Comparison of ENCODE assay signal across 11 mouse cellular contexts in the genomic region with DNA sequence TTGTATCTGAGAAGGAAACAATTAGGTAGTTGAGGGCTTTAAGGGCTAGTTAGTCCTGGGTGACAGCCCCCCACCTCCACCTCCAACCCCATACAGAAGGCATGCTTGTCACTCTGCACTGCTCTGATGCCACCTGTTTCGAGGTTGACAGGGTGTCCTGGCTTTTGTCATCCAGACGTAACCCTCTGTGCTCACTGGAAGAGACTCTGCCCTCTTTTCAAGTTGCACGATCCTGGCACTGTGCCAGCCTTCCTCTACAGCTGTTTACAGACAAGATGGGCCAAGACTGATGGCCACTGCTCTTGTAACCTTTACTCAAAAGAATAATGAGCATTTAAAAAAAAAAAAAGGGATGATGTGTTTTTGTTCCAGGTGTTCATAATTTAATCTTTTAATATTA. TPM values are rescaled to one million over a fixed set of nuclear protein-coding genes. Genes with fewer than 3 reads are reported as not detected.
A peak's percentile ranks its signal among the peaks of the same experiment; 100 is the strongest.
DNase-seq lines count a peak whose midpoint lies in the region; ATAC-seq and TF ChIP-seq lines count a peak whose summit lies in the region.
"Had no signal": no experiment of that assay in that cellular context is flagged by ENCODE, and none has a peak within 500 bp of the region (broad histone marks: within the 10 kb centered on the region; RNA-seq: fewer than 3 reads in every experiment).

No protein-coding gene starts in this region.

- DNase-seq in layer of hippocampus, adult 2 months (ENCODE audit: low spot score in 2 of 2): no peak
- DNase-seq in layer of hippocampus, postnatal 14 days (ENCODE audit: low spot score in 2 of 2): no peak
- DNase-seq in adrenal gland, postnatal 25 days: peak; percentile 63
- peak; percentile 21 for DNase-seq in lung, postnatal 25 days (ENCODE audit: low spot score)
- no peak for DNase-seq in midbrain, embryonic 11.5 days (ENCODE audit: low spot score, missing footprints)
- no peak for DNase-seq in cerebellum, postnatal 36 days

- ATAC-seq in heart, embryonic 16.5 days (replicated peaks; ENCODE audit: extremely low read depth, insufficient read depth, low FRiP score): peak; percentile 81
- ATAC-seq in midbrain, embryonic 11.5 days (ENCODE audit: low FRiP score): no peak
- ATAC-seq in hindbrain, embryonic 16.5 days: no peak

- no peak overlapping the region for H3K4me2 ChIP-seq in heart, embryonic 16.5 days (ENCODE audit: low read depth, low read length)
- no peak overlapping the region for H3K4me2 ChIP-seq in midbrain, embryonic 11.5 days
- H3K4me2 ChIP-seq in hindbrain, embryonic 16.5 days (ENCODE audit: low read length): no peak overlapping the region
- H3K4me2 ChIP-seq: limb, embryonic 13.5 days; stomach, embryonic 15.5 days had no signal

- 13% methylated on average over 3 of the region's 3 CpGs for WGBS in heart, embryonic 16.5 days
- WGBS in midbrain, embryonic 11.5 days: 79% methylated on average over 3 of the region's 3 CpGs
- 29% methylated on average over 3 of the region's 3 CpGs for WGBS in hindbrain, embryonic 16.5 days

- peaks cover 8% of the 10 kb centered on the region; the same call in 1 of the 2 replicates for H3K27me3 ChIP-seq in heart, embryonic 16.5 days (ENCODE audit: control insufficient read depth, insufficient read depth, low read length)
- H3K27me3 ChIP-seq in midbrain, embryonic 11.5 days (ENCODE audit: control insufficient read depth, insufficient read depth, low read length): peaks cover 11% of the 10 kb centered on the region; the same call in 1 of the 2 replicates
- H3K27me3 ChIP-seq in hindbrain, embryonic 16.5 days (replicated peaks; ENCODE audit: control insufficient read depth, insufficient read depth, low read length): no peaks in the 10 kb centered on the region

- H3K9ac ChIP-seq in heart, embryonic 16.5 days (ENCODE audit: low read length): no peak overlapping the region
- no peak overlapping the region for H3K9ac ChIP-seq in midbrain, embryonic 11.5 days (ENCODE audit: low read length)
- no peak overlapping the region for H3K9ac ChIP-seq in hindbrain, embryonic 16.5 days (ENCODE audit: low read depth, low read length)
- H3K9ac ChIP-seq: limb, embryonic 13.5 days; stomach, embryonic 15.5 days had no signal

- H3K4me1 ChIP-seq in heart, embryonic 16.5 days (ENCODE audit: control insufficient read depth, insufficient read depth, low read length): peaks cover 23% of the 10 kb centered on the region
- peaks cover 11% of the 10 kb centered on the region for H3K4me1 ChIP-seq in midbrain, embryonic 11.5 days (ENCODE audit: control insufficient read depth, insufficient read depth, low read length)
- H3K4me1 ChIP-seq in hindbrain, embryonic 16.5 days (ENCODE audit: control insufficient read depth, insufficient read depth, low read depth, low read length): peaks cover 8% of the 10 kb centered on the region

- peaks cover 23% of the 10 kb centered on the region for H3K36me3 ChIP-seq in heart, embryonic 16.5 days (ENCODE audit: control insufficient read depth, insufficient read depth)
- peaks cover 14% of the 10 kb centered on the region; the same call in 1 of the 2 replicates for H3K36me3 ChIP-seq in midbrain, embryonic 11.5 days (ENCODE audit: control insufficient read depth, insufficient read depth, low read length)
- peaks cover 28% of the 10 kb centered on the region for H3K36me3 ChIP-seq in hindbrain, embryonic 16.5 days (ENCODE audit: control insufficient read depth, insufficient read depth, low read length)

- H3K4me3 ChIP-seq in layer of hippocampus, adult 2 months: no peak overlapping the region
- H3K4me3 ChIP-seq in heart, embryonic 16.5 days (ENCODE audit: low read length): no peak overlapping the region
- no peak overlapping the region for H3K4me3 ChIP-seq in midbrain, embryonic 11.5 days (ENCODE audit: low read depth, low read length)
- H3K4me3 ChIP-seq in hindbrain, embryonic 16.5 days (ENCODE audit: low read length): no peak overlapping the region
- H3K4me3 ChIP-seq: limb, embryonic 13.5 days; stomach, embryonic 15.5 days had no signal

- no peak for TF ChIP-seq CTCF in layer of hippocampus, adult 2 months (conservative IDR thresholded peaks at IDR 0.05)

- no peaks in the 10 kb centered on the region for H3K9me3 ChIP-seq in heart, embryonic 16.5 days (replicated peaks; ENCODE audit: control insufficient read depth, low read length)
- H3K9me3 ChIP-seq in midbrain, embryonic 11.5 days (ENCODE audit: control insufficient read depth, low read length): no peaks in the 10 kb centered on the region
- H3K9me3 ChIP-seq in hindbrain, embryonic 16.5 days (ENCODE audit: control insufficient read depth, low read length): no peaks in the 10 kb centered on the region
- H3K9me3 ChIP-seq: limb, embryonic 13.5 days; stomach, embryonic 15.5 days had no signal

- H3K27ac ChIP-seq in layer of hippocampus, adult 2 months: 0 out of 2 replicates have a peak overlapping the region, but pooled peaks have one; percentile 10
- H3K27ac ChIP-seq in heart, embryonic 16.5 days (ENCODE audit: low read length): no peak overlapping the region; the same call in 1 of the 2 replicates
- H3K27ac ChIP-seq in midbrain, embryonic 11.5 days (ENCODE audit: low read depth, low read length): no peak overlapping the region
- no peak overlapping the region for H3K27ac ChIP-seq in hindbrain, embryonic 16.5 days (ENCODE audit: low read depth, low read length)
- H3K27ac ChIP-seq: limb, embryonic 13.5 days; stomach, embryonic 15.5 days had no signal

RNA-seq across cellular contexts. Expression of a gene that starts 2.9 kb away (rescaled TPM):
- total RNA-seq in layer of hippocampus, adult 2 months (2021): 100 to 1,000 TPM; 112 to 116 TPM
- 10 to 100 TPM; 59.1 to 61.5 TPM for total RNA-seq in layer of hippocampus, postnatal 14 days (2021)
- total RNA-seq in adrenal gland, postnatal 25 days (2021): 9.8 and 10.2 TPM in 2 replicates
- 1.5 TPM in 2 replicates for polyA plus RNA-seq in heart, embryonic 16.5 days (2015; fragmentation: Nextera tagmentation; extraction: Ambion mirVana)
- 1.4 and 3.0 TPM in 2 replicates for polyA plus RNA-seq in midbrain, embryonic 11.5 days (2014; fragmentation: Nextera tagmentation; extraction: Ambion mirVana)
- 13.4 and 14.8 TPM in 2 replicates for polyA plus RNA-seq in hindbrain, embryonic 16.5 days (2015; fragmentation: Nextera tagmentation; extraction: Ambion mirVana)
- total RNA-seq: common myeloid progenitor, adult 5-6 weeks had no signal

RNA-seq across cellular contexts. Expression of a gene that starts 22.0 kb away (rescaled TPM):
- total RNA-seq in layer of hippocampus, adult 2 months (2021): 100 to 1,000 TPM; 186 to 201 TPM
- total RNA-seq in layer of hippocampus, postnatal 14 days (2021): 100 to 1,000 TPM; 204 to 215 TPM
- 70.0 and 74.9 TPM in 2 replicates for total RNA-seq in adrenal gland, postnatal 25 days (2021)
- polyA plus RNA-seq in heart, embryonic 16.5 days (2015; fragmentation: Nextera tagmentation; extraction: Ambion mirVana): 51.8 and 59.2 TPM in 2 replicates
- polyA plus RNA-seq in midbrain, embryonic 11.5 days (2014; fragmentation: Nextera tagmentation; extraction: Ambion mirVana): 70.5 and 77.2 TPM in 2 replicates
- polyA plus RNA-seq in hindbrain, embryonic 16.5 days (2015; fragmentation: Nextera tagmentation; extraction: Ambion mirVana): 140 and 149 TPM in 2 replicates

RNA-seq across cellular contexts. Expression of a gene that starts 34.7 kb away (rescaled TPM):
- total RNA-seq in layer of hippocampus, adult 2 months (2021): 10 to 100 TPM; 33.5 to 37.4 TPM
- 10 to 100 TPM; 37.3 to 37.4 TPM for total RNA-seq in layer of hippocampus, postnatal 14 days (2021)
- total RNA-seq in adrenal gland, postnatal 25 days (2021): 30.2 and 33.7 TPM in 2 replicates
- polyA plus RNA-seq in heart, embryonic 16.5 days (2015; fragmentation: Nextera tagmentation; extraction: Ambion mirVana): 43.2 and 52.2 TPM in 2 replicates
- 85.5 and 92.2 TPM in 2 replicates for polyA plus RNA-seq in midbrain, embryonic 11.5 days (2014; fragmentation: Nextera tagmentation; extraction: Ambion mirVana)
- 74.3 and 74.6 TPM in 2 replicates for polyA plus RNA-seq in hindbrain, embryonic 16.5 days (2015; fragmentation: Nextera tagmentation; extraction: Ambion mirVana)

RNA-seq across cellular contexts. Expression of a gene that starts 44.4 kb away (rescaled TPM):
- 10 to 100 TPM; 42.3 to 45.4 TPM for total RNA-seq in layer of hippocampus, adult 2 months (2021)
- 10 to 100 TPM; 38.1 to 40.8 TPM for total RNA-seq in layer of hippocampus, postnatal 14 days (2021)
- total RNA-seq in adrenal gland, postnatal 25 days (2021): 40.7 and 44.1 TPM in 2 replicates
- 37.2 and 38.6 TPM in 2 replicates for polyA plus RNA-seq in heart, embryonic 16.5 days (2015; fragmentation: Nextera tagmentation; extraction: Ambion mirVana)
- polyA plus RNA-seq in midbrain, embryonic 11.5 days (2014; fragmentation: Nextera tagmentation; extraction: Ambion mirVana): 46.7 and 47.1 TPM in 2 replicates
- 65.1 and 65.8 TPM in 2 replicates for polyA plus RNA-seq in hindbrain, embryonic 16.5 days (2015; fragmentation: Nextera tagmentation; extraction: Ambion mirVana)

Comparison
In these comparisons a context has a peak if more than half of its experiments do, and no peak if none do; other contexts are left out.
1. DNase-seq: peak in adrenal gland, postnatal 25 days (single experiment) and lung, postnatal 25 days (single experiment); none in layer of hippocampus, adult 2 months (0 of 2), layer of hippocampus, postnatal 14 days (0 of 2), midbrain, embryonic 11.5 days (single experiment) and cerebellum, postnatal 36 days (0 of 2).